Mouse (Mus musculus) midbrain, embryonic 14.5 days (tissue): ENCODE results near the gene Stx1b. TPM values are rescaled to one million over a fixed set of nuclear protein-coding genes. Genes with fewer than 3 reads are reported as not detected.

ENCODE experiments used
- ATAC-seq: fragments of 200-750 bp; cut with Nextera tagmentation; 2 replicates; pipeline ENCODE4 v1.8.0; 2017; ENCODE audit warnings: moderate number of reproducible peaks, moderate library complexity; ENCODE audit not compliant: low FRiP score, low TSS enrichment
- DNase-seq: peaks from one replicate; pipeline ENCODE4 v3.0.0-alpha.2; 2015
- H3K27ac ChIP-seq: fragments of 300-500 bp; sonication (generic); replicated peaks from 2 replicates; pipeline ENCODE4 v1.5.1; 2014; ENCODE audit warnings: mild to moderate bottlenecking, low read depth, low read length, moderate library complexity
- H3K27me3 ChIP-seq: fragments of 300-500 bp; sonication (generic); 2 replicates; pipeline ENCODE4 v1.6.1; 2014; ENCODE audit warnings: low read length, control low read depth, mixed read lengths; ENCODE audit not compliant: control insufficient read depth, insufficient read depth
- H3K36me3 ChIP-seq: fragments of 300-500 bp; sonication (generic); 2 replicates; pipeline ENCODE4 v1.6.1; 2014; ENCODE audit warnings: low read length, control low read depth; ENCODE audit not compliant: control insufficient read depth, insufficient read depth
- H3K4me1 ChIP-seq: fragments of 300-500 bp; sonication (generic); 2 replicates; pipeline ENCODE4 v1.6.1; 2014; ENCODE audit warnings: mild to moderate bottlenecking, antibody characterized with exemption, low read length, control low read depth; ENCODE audit not compliant: control insufficient read depth, insufficient read depth
- H3K4me2 ChIP-seq: fragments of 300-500 bp; sonication (generic); 2 replicates; pipeline ENCODE4 v1.6.1; 2014; ENCODE audit warnings: mild to moderate bottlenecking, low read length, moderate library complexity
- H3K4me3 ChIP-seq: fragments of 300-500 bp; sonication (generic); replicated peaks from 2 replicates; pipeline ENCODE4 v1.5.1; 2014; ENCODE audit warnings: low read depth, low read length
- H3K9ac ChIP-seq: fragments of 300-500 bp; sonication (generic); replicated peaks from 2 replicates; pipeline ENCODE4 v1.6.1; 2014; ENCODE audit warnings: mild to moderate bottlenecking, low read length, moderate library complexity
- H3K9me3 ChIP-seq: fragments of 300-500 bp; sonication (generic); 2 replicates; pipeline ENCODE4 v1.6.1; 2016; ENCODE audit warnings: low read length, control low read depth, mixed read lengths; ENCODE audit not compliant: control insufficient read depth
- WGBS: fragments of 180-500 bp; shearing (Covaris S2); extraction: QIAGEN DNeasy Blood & Tissue Kit; methylation state at CpG from one replicate; pipeline ENCODE4 v1.1.7; 2014; 5-methylcytosine and 5-hydroxymethylcytosine counted together
- polyA plus RNA-seq: library from polyadenylated mRNA; unstranded; fragments of >200 nt; fragmentation: Nextera tagmentation; extraction: Ambion mirVana; gene quantifications from 2 replicates; pipeline ENCODE4 v1.2.1, GENCODE M21; 2014

Stx1b gene
- polyA plus RNA-seq, 1 experiment from 2014 or later = 46.9 TPM

- H3K27ac ChIP-seq = no peak overlapping the region
- H3K9me3 ChIP-seq = no peaks in the 10 kb centered on the region
- DNase-seq = no peak
- no peak for ATAC-seq
- H3K27me3 ChIP-seq = no peaks in the 10 kb centered on the region
- H3K9ac ChIP-seq = no peak overlapping the region
- H3K4me2 ChIP-seq = no peak overlapping the region
- H3K4me1 ChIP-seq = 0 out of 2 replicates have a peak, but pooled peaks cover 3% of the 10 kb centered on the region
- 93% methylated on average over 13 of the region's 13 CpGs for WGBS
- H3K36me3 ChIP-seq = peaks cover 66% of the 10 kb centered on the region
- no peak overlapping the region for H3K4me3 ChIP-seq
Measured at GRCm38 (mm10) chr7:127799211-127799610, 25.1 kb downstream of the Stx1b start.

- Histone ChIP-seq H3K9ac (no peak overlapping the region), H3K4me3 (no peak overlapping the region), H3K36me3 (peaks cover 72% of the 10 kb centered on the region), H3K9me3 (no peaks in the 10 kb centered on the region), H3K27me3 (no peaks in the 10 kb centered on the region), H3K4me2 (no peak overlapping the region), H3K4me1 (0 out of 2 replicates have a peak, but pooled peaks cover 3% of the 10 kb centered on the region), H3K27ac (no peak overlapping the region)
- no peak for ATAC-seq
- 91% methylated on average over 4 of the region's 4 CpGs for WGBS
- no peak for DNase-seq
Measured at GRCm38 (mm10) chr7:127798591-127798990, 25.8 kb downstream of the Stx1b start.

GRCm38 (mm10) chr7:127797076-127797845, 27.1 kb downstream of the Stx1b start:
- H3K27me3 ChIP-seq = no peaks in the 10 kb centered on the region
- peaks cover 79% of the 10 kb centered on the region for H3K36me3 ChIP-seq
- no peak overlapping the region for H3K4me3 ChIP-seq
- WGBS = 96% methylated on average over 23 of the region's 23 CpGs
- 0 out of 2 replicates have a peak, but pooled peaks cover 3% of the 10 kb centered on the region for H3K4me1 ChIP-seq
- DNase-seq (no peak), ATAC-seq (no peak)
- no peak overlapping the region for H3K9ac ChIP-seq
- H3K4me2 ChIP-seq = no peak overlapping the region
- H3K9me3 ChIP-seq = no peaks in the 10 kb centered on the region
- H3K27ac ChIP-seq = no peak overlapping the region

GRCm38 (mm10) chr7:127785308-127785707, 39.0 kb downstream of the Stx1b start, which contains the start of gene Gm49388:
Gene Gm49388, plus strand, starts transcription at chr7:127785608.
- Histone ChIP-seq H3K4me1 (no peaks in the 10 kb centered on the region), H3K9me3 (no peaks in the 10 kb centered on the region), H3K36me3 (peaks cover 96% of the 10 kb centered on the region), H3K9ac (no peak within 1 kb of the TSS), H3K27me3 (no peaks in the 10 kb centered on the region), H3K27ac (no peak within 1 kb of the TSS), H3K4me2 (no peak within 1 kb of the TSS), H3K4me3 (no peak within 1 kb of the TSS)
- ATAC-seq = no peak
- 97% methylated on average over 7 of the region's 7 CpGs for WGBS
- DNase-seq = no peak

- H3K27ac ChIP-seq = no peak overlapping the region
- no peaks in the 10 kb centered on the region for H3K27me3 ChIP-seq
- WGBS = 78% methylated on average over 4 of the region's 4 CpGs
- H3K9me3 ChIP-seq = no peaks in the 10 kb centered on the region
- H3K9ac ChIP-seq = peak overlapping the region; percentile 91; the same call in 1 of the 2 replicates
- H3K4me1 ChIP-seq = peaks cover 7% of the 10 kb centered on the region
- ATAC-seq = no peak
- peaks cover 41% of the 10 kb centered on the region for H3K36me3 ChIP-seq
- peak overlapping the region; percentile 66 for H3K4me2 ChIP-seq
- H3K4me3 ChIP-seq = peak overlapping the region; percentile 89
- DNase-seq = no peak
Measured at GRCm38 (mm10) chr7:127778350-127778749, 46.0 kb downstream of the Stx1b start.

GRCm38 (mm10) chr7:127777474-127778266, 46.7 kb downstream of the Stx1b start:
- ATAC-seq (peak; percentile 57), DNase-seq (peak; percentile 75)
- Histone ChIP-seq H3K9me3 (no peaks in the 10 kb centered on the region), H3K27ac (peak overlapping the region; percentile 95), H3K36me3 (peaks cover 38% of the 10 kb centered on the region), H3K4me2 (peak overlapping the region; percentile 66), H3K27me3 (no peaks in the 10 kb centered on the region), H3K4me1 (peaks cover 7% of the 10 kb centered on the region), H3K4me3 (peak overlapping the region; percentile 89), H3K9ac (peak overlapping the region; percentile 91)
- WGBS = 3% methylated on average over 62 of the region's 66 CpGs

GRCm38 (mm10) chr7:127776878-127777473, 47.4 kb downstream of the Stx1b start:
- Histone ChIP-seq H3K9me3 (no peaks in the 10 kb centered on the region), H3K27me3 (no peaks in the 10 kb centered on the region), H3K36me3 (peaks cover 31% of the 10 kb centered on the region), H3K9ac (peak overlapping the region; percentile 91), H3K4me1 (peaks cover 7% of the 10 kb centered on the region), H3K27ac (peak overlapping the region; percentile 95), H3K4me2 (peak overlapping the region; percentile 66), H3K4me3 (peak overlapping the region; percentile 89)
- DNase-seq (peak; percentile 99), ATAC-seq (peak; percentile 93)
- WGBS = under 1% methylated on average over 69 of the region's 70 CpGs

- ATAC-seq = peak; percentile 72
- WGBS = under 1% methylated on average over 23 of the region's 23 CpGs
- peak; percentile 93 for DNase-seq
- peak within 1 kb of the TSS; percentile 95 for H3K27ac ChIP-seq
- no peaks in the 10 kb centered on the region for H3K9me3 ChIP-seq
- H3K4me3 ChIP-seq = peak within 1 kb of the TSS; percentile 89
- H3K9ac ChIP-seq = peak within 1 kb of the TSS; percentile 91
- peaks cover 7% of the 10 kb centered on the region for H3K4me1 ChIP-seq
- H3K27me3 ChIP-seq = no peaks in the 10 kb centered on the region
- peak within 1 kb of the TSS; percentile 66 for H3K4me2 ChIP-seq
- H3K36me3 ChIP-seq = peaks cover 25% of the 10 kb centered on the region
Measured at GRCm38 (mm10) chr7:127776426-127776825, 47.9 kb downstream of the Stx1b start, which contains the start of gene Setd1a. Gene Setd1a, plus strand, starts transcription at chr7:127776670.
